Mouse (Mus musculus): ENCODE data around the gene Plcd3. TPM values are rescaled to one million over a fixed set of nuclear protein-coding genes. Genes with fewer than 3 reads are reported as not detected.
A peak's percentile ranks its signal among the peaks of the same experiment; 100 is the strongest.

Gene Plcd3
- polyA plus RNA-seq (2015; fragmentation: Nextera tagmentation; extraction: Ambion mirVana), result 3.0 and 3.8 TPM in 2 replicates

DNA sequence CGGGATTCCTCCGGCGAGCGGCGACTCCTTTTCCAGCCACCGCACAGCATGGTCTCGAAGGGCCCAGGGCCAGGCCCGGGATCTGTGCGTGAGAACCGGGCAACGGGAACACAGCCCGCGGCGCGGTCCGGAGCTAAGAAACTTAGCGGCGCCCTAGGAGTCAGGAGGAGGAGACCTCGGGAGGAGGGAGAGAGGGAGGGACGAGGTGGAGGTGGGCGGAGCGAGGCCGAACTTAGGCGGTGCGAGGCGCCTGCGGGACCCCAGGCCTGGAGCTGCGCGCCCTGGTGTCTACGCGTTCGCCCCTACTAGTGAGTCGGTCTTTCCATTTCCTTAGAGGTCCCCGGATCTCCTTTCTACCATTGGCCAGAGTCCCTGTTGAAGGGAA, at the start of gene Plcd3, which contains the start of gene Acbd4:
TSS of gene Plcd3 (minus strand) at position 178 of the 385 bp plus-strand sequence.
TSS of gene Acbd4 (plus strand) at position 202 of the 385 bp plus-strand sequence.
- peak within 1 kb of the TSS; percentile 73 for H3K4me2 ChIP-seq
- H3K27ac ChIP-seq, result no peak within 1 kb of the TSS
- peak within 1 kb of the TSS; percentile 46 for H3K4me3 ChIP-seq
- H3K9me3 ChIP-seq, result no peaks in the 10 kb centered on the region
- no peaks in the 10 kb centered on the region for H3K36me3 ChIP-seq (replicated peaks)
- peak; percentile 40; the same call in 1 of the 2 replicates for ATAC-seq (replicated peaks)
- peak within 1 kb of the TSS; percentile 32 for H3K9ac ChIP-seq
- under 1% methylated on average over 33 of the region's 34 CpGs for WGBS
- H3K27me3 ChIP-seq (replicated peaks), result peaks cover 32% of the 10 kb centered on the region
- H3K4me1 ChIP-seq, result peaks cover 22% of the 10 kb centered on the region

DNA sequence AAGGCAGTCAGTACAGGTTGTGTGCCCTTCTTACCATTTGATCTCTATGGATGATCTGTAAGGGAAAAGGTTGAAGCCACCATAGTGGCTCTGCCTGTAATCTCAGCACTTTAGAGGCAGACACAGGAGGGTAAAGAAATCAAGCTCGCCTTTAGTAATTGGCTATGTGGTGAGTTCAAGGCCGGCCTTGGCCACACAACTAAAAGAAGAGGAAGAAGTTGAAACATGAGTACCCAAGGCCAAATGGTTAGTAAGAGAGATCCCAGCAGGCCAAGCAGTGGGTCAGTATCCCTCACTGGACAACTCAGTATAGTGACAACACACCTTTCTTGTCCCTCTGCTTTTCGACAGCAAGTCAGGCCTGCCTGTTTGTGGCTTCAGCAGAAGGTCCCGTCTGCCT, 48.3 kb upstream of the Plcd3 start:
- H3K9me3 ChIP-seq, result no peaks in the 10 kb centered on the region
- H3K4me1 ChIP-seq, result no peaks in the 10 kb centered on the region
- no peak overlapping the region for H3K27ac ChIP-seq
- no peak for ATAC-seq (replicated peaks)
- H3K4me2 ChIP-seq, result no peak overlapping the region
- no peaks in the 10 kb centered on the region for H3K36me3 ChIP-seq (replicated peaks)
- no peak overlapping the region for H3K9ac ChIP-seq
- 95% methylated on average over 4 of the region's 4 CpGs for WGBS
- H3K4me3 ChIP-seq, result no peak overlapping the region
- H3K27me3 ChIP-seq (replicated peaks), result no peaks in the 10 kb centered on the region

DNA sequence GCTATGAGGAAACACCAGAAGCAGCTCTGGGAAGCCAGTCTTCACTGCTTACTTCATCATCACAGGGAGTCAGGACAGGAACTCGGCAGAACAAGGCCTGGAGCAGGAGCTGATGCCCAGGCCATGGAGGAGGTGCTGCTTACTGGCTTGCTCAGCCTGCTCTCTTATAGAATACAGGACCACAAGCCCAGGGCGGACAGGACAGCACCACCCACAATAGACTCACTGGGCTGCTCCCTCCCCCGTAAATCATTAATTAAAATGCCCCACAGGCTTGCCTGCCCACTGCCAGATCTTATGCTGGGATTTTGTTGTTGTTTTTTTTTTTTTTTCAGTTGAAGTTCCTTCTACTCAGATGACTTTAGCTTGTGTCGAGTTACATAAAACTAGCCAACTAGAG, 46.3 kb upstream of the Plcd3 start:
- 68% methylated on average over 4 of the region's 4 CpGs for WGBS

DNA sequence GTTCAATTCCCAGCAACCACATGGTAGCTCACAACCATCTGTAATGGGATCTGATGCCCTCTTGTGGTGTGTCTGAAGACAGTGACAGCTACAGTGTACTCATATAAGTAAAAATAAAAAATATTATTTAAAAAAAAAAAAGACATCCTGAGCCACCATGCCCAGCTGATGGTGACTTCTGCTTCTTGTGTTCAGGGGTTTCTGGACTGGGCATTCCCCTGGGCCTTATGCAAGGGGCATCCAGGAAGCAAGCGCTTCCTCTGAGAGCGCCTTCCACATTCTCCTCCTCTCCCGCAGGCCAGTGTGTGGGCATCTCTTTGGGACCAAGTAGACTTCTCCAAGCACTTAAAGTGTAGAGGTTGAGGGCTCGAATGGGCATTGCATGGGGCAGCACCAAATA, 44.9 kb upstream of the Plcd3 start:
- Histone ChIP-seq H3K4me1 (peaks cover 18% of the 10 kb centered on the region), H3K4me2 (no peak overlapping the region), H3K27me3 (replicated peaks) (no peaks in the 10 kb centered on the region), H3K27ac (no peak overlapping the region), H3K9me3 (no peaks in the 10 kb centered on the region), H3K9ac (no peak overlapping the region), H3K36me3 (replicated peaks) (no peaks in the 10 kb centered on the region), H3K4me3 (no peak overlapping the region)
- ATAC-seq (replicated peaks), result no peak
- WGBS, result 92% methylated on average over 4 of the region's 4 CpGs

More for the DNA sequence above, 46.3 kb upstream of the Plcd3 start:
- Histone ChIP-seq H3K4me3 (no peak overlapping the region), H3K9ac (no peak overlapping the region), H3K27me3 (replicated peaks) (no peaks in the 10 kb centered on the region), H3K9me3 (no peaks in the 10 kb centered on the region), H3K4me2 (no peak overlapping the region), H3K27ac (no peak overlapping the region), H3K36me3 (replicated peaks) (no peaks in the 10 kb centered on the region), H3K4me1 (peaks cover 5% of the 10 kb centered on the region)
- no peak for ATAC-seq (replicated peaks)

DNA sequence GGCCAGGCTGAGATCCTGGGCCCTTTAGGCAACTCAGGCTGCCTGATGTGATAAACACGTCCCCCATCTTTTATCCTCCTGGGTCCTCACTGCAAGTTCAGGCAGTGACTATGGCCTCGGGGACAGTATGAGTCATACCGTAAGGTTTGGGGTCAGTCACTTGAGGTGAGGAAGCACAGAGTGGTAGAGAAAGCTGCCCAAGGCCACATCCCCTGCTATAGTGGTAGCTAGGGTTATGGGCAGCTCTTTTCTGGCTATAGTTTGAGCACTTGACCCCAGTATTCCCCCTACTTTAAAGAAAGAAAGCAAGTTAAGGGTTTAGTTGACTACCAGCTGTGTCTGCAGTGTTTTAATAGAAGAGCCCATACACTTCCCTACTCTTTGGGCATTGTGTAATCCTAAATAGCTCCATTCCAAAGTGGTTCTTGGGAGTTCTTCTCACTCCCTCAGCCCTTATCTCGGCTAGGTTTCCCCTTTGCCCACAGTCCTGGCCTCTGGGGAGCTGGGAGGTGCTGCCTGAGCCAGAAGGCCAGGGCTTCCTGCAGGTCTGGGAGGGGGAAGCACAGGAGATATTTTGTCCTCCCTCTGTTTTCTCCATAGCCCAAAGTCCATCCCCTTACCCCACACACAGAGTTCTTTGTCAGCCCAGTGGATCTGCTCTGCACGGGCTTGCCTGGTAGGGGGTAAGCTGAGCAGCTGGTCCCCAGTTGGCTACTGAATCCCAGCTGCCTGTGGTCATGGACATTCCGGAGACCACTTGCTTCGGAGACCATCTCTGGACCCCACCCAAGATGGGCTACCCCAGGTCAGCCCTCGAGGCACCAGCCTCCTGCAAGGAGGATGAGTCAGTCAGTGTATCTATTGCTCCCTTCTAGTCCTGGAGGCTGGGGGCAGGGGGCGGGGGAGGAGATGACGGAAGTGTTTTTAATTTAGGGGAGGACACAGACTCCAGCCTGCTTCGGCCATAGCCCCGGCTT, 43.1 kb upstream of the Plcd3 start:
- no peaks in the 10 kb centered on the region for H3K27me3 ChIP-seq (replicated peaks)
- ATAC-seq (replicated peaks), result no peak
- H3K9ac ChIP-seq, result no peak overlapping the region
- H3K4me1 ChIP-seq, result peaks cover 22% of the 10 kb centered on the region
- H3K4me2 ChIP-seq, result no peak overlapping the region
- no peak overlapping the region for H3K4me3 ChIP-seq
- no peaks in the 10 kb centered on the region for H3K9me3 ChIP-seq
- H3K27ac ChIP-seq, result no peak overlapping the region
- H3K36me3 ChIP-seq (replicated peaks), result no peaks in the 10 kb centered on the region
- WGBS, result 39% methylated on average over 12 of the region's 12 CpGs

DNA sequence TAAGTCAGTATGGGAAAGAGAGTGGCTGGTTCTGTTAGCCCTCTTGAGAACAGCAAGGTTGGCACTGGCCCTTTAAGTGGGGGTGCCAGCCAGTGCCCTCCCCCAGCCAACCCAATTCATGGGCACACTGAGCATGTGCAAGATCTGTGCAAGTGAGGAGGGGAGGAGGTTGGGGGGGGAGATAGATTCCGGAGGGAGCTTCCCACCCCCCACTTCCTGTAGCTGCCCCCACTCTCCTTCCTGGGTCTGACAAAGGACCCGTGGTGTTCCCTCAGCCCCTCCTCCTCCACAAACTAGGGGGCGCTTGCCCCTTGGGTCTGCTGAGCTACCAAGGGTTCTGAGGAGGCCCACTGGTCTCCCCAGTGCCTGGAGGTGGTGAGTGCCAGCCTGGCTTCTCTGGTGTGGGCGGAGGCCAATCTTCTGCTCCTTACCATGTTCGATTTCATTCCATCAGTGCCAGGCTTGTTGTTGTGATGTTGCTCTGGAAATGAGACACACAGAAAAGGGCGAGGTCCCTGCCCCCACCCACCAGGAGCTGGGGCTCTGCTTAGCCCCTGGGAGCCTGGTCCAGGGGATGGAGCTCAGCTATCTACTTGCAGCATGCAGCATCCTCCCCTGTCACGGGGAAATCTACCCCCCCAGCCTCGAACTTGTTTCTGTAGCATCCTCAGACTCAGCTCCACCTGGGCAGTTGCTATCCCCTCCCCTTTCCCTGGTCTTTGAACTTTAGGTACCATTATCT, 41.2 kb upstream of the Plcd3 start:
- peaks cover 22% of the 10 kb centered on the region for H3K4me1 ChIP-seq
- peak overlapping the region; percentile 55 for H3K4me2 ChIP-seq
- ATAC-seq (replicated peaks), result peak; percentile 95

DNA sequence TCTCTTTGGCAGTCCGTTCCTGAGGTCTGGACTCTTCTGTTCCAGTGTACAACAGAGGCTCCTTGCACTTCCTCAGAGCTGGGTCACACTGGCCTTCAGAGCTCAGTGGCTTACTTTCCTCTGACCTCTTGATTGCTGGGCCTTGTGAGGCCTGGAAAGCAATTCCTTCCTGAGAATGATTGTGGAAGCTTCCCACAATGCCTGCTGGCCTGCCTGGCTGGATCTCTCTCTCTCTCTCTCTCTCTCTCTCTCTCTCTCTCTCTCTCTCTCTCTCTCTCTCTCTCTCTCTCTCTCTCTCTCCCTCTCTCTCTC, 40.4 kb upstream of the Plcd3 start:
- peaks cover 8% of the 10 kb centered on the region; the same call in 1 of the 2 replicates for H3K36me3 ChIP-seq (replicated peaks)
- no peak overlapping the region for H3K4me3 ChIP-seq
- peak overlapping the region; percentile 55 for H3K4me2 ChIP-seq
- WGBS, result 21% methylated on average over 1 of the region's 1 CpGs
- H3K27ac ChIP-seq, result peak overlapping the region; percentile 93
- no peak overlapping the region; the same call in 1 of the 2 replicates for H3K9ac ChIP-seq
- H3K27me3 ChIP-seq (replicated peaks), result no peaks in the 10 kb centered on the region
- no peaks in the 10 kb centered on the region for H3K9me3 ChIP-seq
- H3K4me1 ChIP-seq, result peaks cover 22% of the 10 kb centered on the region
- ATAC-seq (replicated peaks), result no peak

More for the DNA sequence above, 41.2 kb upstream of the Plcd3 start:
- Histone ChIP-seq H3K9me3 (no peaks in the 10 kb centered on the region), H3K9ac (peak overlapping the region; percentile 50), H3K27ac (peak overlapping the region; percentile 93), H3K27me3 (replicated peaks) (no peaks in the 10 kb centered on the region), H3K36me3 (replicated peaks) (peaks cover 8% of the 10 kb centered on the region; the same call in 1 of the 2 replicates), H3K4me3 (peak overlapping the region; percentile 37)
- WGBS, result 21% methylated on average over 7 of the region's 8 CpGs

DNA sequence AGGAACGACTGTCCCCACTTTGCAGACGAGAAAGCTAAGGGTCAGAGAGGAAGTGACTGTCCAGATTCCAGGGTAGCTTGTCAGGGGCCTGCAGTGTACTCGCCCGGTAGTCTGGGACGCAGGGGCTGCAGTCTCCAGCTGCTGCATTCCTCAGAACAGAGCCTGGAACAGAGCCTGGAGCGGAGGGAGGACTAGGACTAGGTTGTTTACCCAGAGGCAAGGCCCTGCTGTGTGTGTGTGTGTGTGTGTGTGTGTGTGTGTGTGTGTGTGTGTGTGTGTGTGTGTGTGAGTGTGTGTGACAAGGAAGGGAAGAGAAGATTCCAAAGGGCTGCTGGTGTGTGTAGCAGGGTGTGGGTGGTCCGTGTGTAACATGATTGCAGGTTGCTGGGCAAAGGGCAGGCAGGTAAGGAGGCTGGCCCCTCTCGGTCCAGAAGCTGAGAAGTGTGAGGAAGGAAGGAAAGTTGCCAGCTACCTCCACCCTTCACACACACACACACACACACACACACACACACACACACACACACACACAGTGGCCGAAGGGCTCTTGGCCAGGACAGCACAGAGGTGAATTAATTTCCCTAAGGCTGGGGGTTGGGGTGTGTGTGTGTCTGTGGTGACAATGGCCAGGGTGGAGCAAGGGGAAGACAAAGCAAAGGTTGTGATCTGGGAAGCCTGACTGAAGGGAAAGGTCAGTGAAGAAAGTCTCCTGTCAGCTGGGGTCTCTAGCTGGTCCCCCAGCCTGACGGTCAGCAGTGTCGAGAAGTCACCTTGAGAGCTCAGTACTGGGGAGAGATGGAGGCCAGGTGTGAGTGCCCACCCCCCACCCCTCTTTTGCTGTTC, 39.9 kb upstream of the Plcd3 start:
- Histone ChIP-seq H3K4me3 (no peak overlapping the region), H3K36me3 (replicated peaks) (peaks cover 8% of the 10 kb centered on the region; the same call in 1 of the 2 replicates), H3K4me1 (peaks cover 22% of the 10 kb centered on the region), H3K4me2 (no peak overlapping the region), H3K9ac (no peak overlapping the region; the same call in 1 of the 2 replicates), H3K27me3 (replicated peaks) (no peaks in the 10 kb centered on the region), H3K27ac (peak overlapping the region; percentile 93), H3K9me3 (no peaks in the 10 kb centered on the region)
- WGBS, result 39% methylated on average over 10 of the region's 11 CpGs
- ATAC-seq (replicated peaks), result no peak

DNA sequence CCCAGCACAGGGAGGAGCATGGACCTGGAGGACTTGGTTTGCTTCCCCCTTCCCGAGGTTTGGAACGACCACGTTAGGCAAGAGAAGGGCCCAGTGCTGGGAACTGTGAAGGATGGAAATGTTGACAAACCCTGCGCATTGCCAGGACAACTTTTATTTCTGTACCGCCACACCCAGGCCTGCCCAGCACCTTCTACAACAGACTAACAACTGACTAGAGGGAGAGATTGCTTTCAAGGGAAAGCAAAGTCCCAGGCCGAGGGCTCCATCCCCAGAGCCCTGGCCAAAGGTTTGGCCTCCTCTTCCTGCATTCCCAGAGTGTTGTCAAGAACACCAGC, 39.3 kb upstream of the Plcd3 start:
- ATAC-seq (replicated peaks), result no peak
- no peak overlapping the region for H3K9ac ChIP-seq
- H3K27ac ChIP-seq, result peak overlapping the region; percentile 3; the same call in 1 of the 2 replicates

DNA sequence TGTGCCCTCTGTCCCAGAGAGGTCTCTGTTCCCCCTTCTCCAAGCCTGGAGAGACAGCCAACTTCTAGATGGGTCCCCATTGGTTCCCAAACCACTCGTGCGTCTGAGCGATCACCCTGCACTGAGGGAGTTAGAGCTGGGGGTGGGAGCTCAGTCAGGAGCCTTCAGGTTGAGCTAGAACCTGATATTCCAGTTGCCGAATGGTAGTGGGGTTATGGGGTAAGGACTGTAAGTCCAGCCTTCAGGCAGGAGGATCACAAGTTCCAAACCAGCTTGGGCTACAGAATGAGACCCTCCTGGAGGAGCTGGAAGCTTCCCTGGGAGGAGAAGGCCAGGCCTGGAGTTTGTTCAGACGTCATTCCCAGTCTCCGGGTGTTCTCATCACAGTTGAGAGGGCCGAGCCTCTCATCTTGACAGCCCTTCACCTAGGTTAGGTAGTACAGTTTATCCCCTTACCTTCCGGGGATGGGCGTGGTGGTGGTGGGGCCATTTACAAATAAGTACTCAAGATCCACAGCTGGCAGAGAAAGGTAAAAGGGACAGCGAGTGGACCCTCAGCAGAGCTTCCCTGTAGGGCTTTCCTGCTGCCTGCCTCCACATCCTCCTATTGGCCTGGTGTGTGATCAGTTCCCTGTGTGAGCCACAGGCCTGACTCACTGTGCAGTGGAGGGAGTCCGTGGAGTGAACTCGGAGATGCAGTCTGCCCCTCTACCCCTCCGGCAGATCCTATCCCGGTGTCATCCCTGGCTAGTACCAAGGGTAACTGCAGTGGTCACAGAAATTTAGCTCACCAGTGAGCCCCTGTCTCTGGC, 38.7 kb upstream of the Plcd3 start:
- Histone ChIP-seq H3K27me3 (replicated peaks) (no peaks in the 10 kb centered on the region), H3K9me3 (no peaks in the 10 kb centered on the region), H3K4me2 (no peak overlapping the region), H3K27ac (no peak overlapping the region), H3K36me3 (replicated peaks) (peaks cover 8% of the 10 kb centered on the region; the same call in 1 of the 2 replicates), H3K4me1 (peaks cover 26% of the 10 kb centered on the region), H3K4me3 (no peak overlapping the region), H3K9ac (no peak overlapping the region)
- no peak for ATAC-seq (replicated peaks)
- 81% methylated on average over 14 of the region's 14 CpGs for WGBS

More for the DNA sequence above, 39.3 kb upstream of the Plcd3 start:
- peaks cover 8% of the 10 kb centered on the region; the same call in 1 of the 2 replicates for H3K36me3 ChIP-seq (replicated peaks)
- peaks cover 22% of the 10 kb centered on the region for H3K4me1 ChIP-seq
- H3K9me3 ChIP-seq, result no peaks in the 10 kb centered on the region
- WGBS, result 60% methylated on average over 6 of the region's 6 CpGs
- no peaks in the 10 kb centered on the region for H3K27me3 ChIP-seq (replicated peaks)
- H3K4me2 ChIP-seq, result no peak overlapping the region
- H3K4me3 ChIP-seq, result no peak overlapping the region

DNA sequence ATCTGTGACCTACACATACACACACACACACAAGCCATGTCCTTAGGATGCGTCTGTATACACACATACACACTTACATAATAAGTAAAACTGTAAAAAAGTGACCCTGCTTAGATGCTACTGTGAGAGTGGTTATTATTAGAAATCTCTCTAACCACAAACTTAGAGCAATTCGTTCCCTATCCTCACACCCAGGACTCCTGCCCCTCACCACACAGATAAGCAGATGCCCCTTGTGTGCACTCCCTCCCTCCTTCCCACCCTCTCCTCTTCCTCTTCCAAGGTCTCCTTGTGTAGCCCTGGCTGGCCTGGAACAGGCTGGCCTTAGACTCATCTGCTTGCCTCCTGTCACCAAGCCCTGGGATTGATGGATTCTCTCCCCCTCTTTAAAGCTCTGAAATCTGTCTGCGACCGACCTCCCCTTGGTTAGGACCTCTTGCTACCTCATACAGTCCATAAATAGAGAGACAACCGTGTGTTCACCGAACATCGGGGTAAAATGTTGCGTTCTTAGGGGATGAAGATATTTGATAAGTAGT, 34.6 kb upstream of the Plcd3 start:
- 89% methylated on average over 8 of the region's 8 CpGs for WGBS
- H3K27me3 ChIP-seq (replicated peaks), result no peaks in the 10 kb centered on the region
- H3K9ac ChIP-seq, result no peak overlapping the region
- ATAC-seq (replicated peaks), result no peak
- H3K9me3 ChIP-seq, result no peaks in the 10 kb centered on the region
- H3K27ac ChIP-seq, result no peak overlapping the region
- no peak overlapping the region for H3K4me2 ChIP-seq
- peaks cover 33% of the 10 kb centered on the region for H3K4me1 ChIP-seq
- peaks cover 8% of the 10 kb centered on the region; the same call in 1 of the 2 replicates for H3K36me3 ChIP-seq (replicated peaks)
- H3K4me3 ChIP-seq, result no peak overlapping the region
